ENCODE assay signal across 8 mouse cellular contexts in the genomic region with DNA sequence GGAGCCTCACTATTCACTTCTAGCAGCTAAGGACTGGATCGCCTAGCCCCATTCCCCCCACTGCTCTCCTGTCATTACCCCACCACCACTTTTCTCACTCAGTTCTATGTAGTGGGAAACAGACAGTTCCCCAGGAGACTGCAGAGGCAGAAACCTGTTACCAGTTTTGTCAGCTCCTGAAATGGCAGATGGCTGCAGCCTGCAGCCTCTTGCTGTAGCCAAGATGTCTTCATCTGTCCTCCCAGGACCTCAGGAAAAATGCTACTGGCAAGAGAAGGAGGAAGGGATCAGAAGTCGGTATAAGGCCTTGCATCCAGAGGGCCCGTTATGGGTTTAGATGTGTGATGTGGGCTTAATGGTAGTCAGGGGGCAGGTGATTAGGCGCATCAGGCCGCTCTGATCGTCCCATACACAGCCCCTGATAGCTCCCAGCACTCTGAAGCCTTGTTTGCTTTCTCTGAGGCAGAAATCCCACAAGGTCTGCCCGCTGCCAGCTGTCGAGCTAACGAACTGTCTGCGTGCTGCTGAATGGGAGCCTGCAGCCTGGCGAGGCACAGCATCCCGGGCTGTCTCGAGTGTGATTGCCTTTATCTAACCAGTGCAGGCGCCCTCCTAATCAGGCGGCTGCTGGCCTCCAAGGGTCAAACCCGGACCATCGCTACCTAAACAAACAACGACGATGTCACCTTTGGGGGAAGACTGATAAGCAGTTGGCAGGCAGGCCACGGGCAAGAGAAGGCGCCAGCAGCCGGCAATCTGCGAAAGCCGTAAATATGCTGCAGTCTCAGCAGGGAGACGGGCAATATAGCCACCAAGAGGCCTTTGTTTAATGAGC.
DNase-seq lines count a peak whose midpoint lies in the region; ATAC-seq and TF ChIP-seq lines count a peak whose summit lies in the region.

No protein-coding gene starts in this region.

- intact Hi-C loops in heart, postnatal 36 days (cut with DNase I), result no loop called here
- intact Hi-C loops in left cerebral cortex, postnatal 10 days (cut with DNase I), result no loop called here

- H3K4me1 ChIP-seq in G1E (ENCODE audit: insufficient read depth, low read depth, low read length), result no peaks in the 10 kb centered on the region
- H3K4me1 ChIP-seq in forebrain, embryonic 11.5 days (replicated peaks; ENCODE audit: control insufficient read depth, insufficient read depth, low read length), result peaks cover 9% of the 10 kb centered on the region; the same call in 1 of the 2 replicates

- H3K27me3 ChIP-seq in G1E (ENCODE audit: insufficient read depth, low read length), result peaks cover 18% of the 10 kb centered on the region
- H3K27me3 ChIP-seq in forebrain, embryonic 11.5 days (ENCODE audit: control insufficient read depth, insufficient read depth, low read length), result no peaks in the 10 kb centered on the region

- DNase-seq in G1E (ENCODE audit: low spot score), result no peak
- DNase-seq in c-Kit-positive CD71-positive TER-119-positive erythroid progenitor cells, embryonic 14.5 days (ENCODE audit: low spot score), result peak; percentile 82
- DNase-seq in forebrain, embryonic 11.5 days (ENCODE audit: low spot score), result peak; percentile 82
- peak; percentile 34 to 37 for DNase-seq in heart, postnatal 36 days
- DNase-seq in left cerebral cortex, postnatal 10 days (ENCODE audit: extremely low spot score in 1 of 2, low spot score in 2 of 2), result peak; percentile 40 to 42
- DNase-seq in lung, postnatal 4 days, result peak; percentile 51 to 83
- peak; percentile 43 to 68 for DNase-seq in spleen, postnatal 14 days (ENCODE audit: low spot score in 2 of 2)

- H3K27ac ChIP-seq in forebrain, embryonic 11.5 days (ENCODE audit: low read depth, low read length), result peak overlapping the region; percentile 77

- H3K4me2 ChIP-seq in forebrain, embryonic 11.5 days (ENCODE audit: low read depth, low read length, severe bottlenecking), result peak overlapping the region; percentile 22; the same call in 1 of the 2 replicates

- peak; percentile 22; the same call in 1 of the 2 replicates for ATAC-seq in G1E (ENCODE audit: extremely low read depth, insufficient number of reproducible peaks, low FRiP score, poor library complexity, severe bottlenecking)
- ATAC-seq in forebrain, embryonic 11.5 days (replicated peaks; ENCODE audit: low FRiP score), result peak; percentile 74
- no peak for ATAC-seq in activated CD4-positive, CD25-positive, alpha-beta regulatory T cell, adult 4 months

- H3K4me3 ChIP-seq in G1E (ENCODE audit: low read depth, low read length), result no peak overlapping the region
- H3K4me3 ChIP-seq in forebrain, embryonic 11.5 days (ENCODE audit: low read depth, low read length), result no peak overlapping the region

- peak overlapping the region; percentile 41 for H3K9ac ChIP-seq in forebrain, embryonic 11.5 days (ENCODE audit: low read length)

- TF ChIP-seq CTCF in G1E (IDR thresholded peaks at IDR 0.05; ENCODE audit: low read depth, low read length), result no peak

- WGBS in forebrain, embryonic 11.5 days, result 28% methylated on average over 25 of the region's 25 CpGs

- no peaks in the 10 kb centered on the region for H3K9me3 ChIP-seq in G1E (replicated peaks)
- H3K9me3 ChIP-seq in forebrain, embryonic 11.5 days (ENCODE audit: control insufficient read depth, low read length), result no peaks in the 10 kb centered on the region

- H3K36me3 ChIP-seq in G1E (replicated peaks), result no peaks in the 10 kb centered on the region
- H3K36me3 ChIP-seq in forebrain, embryonic 11.5 days (ENCODE audit: control insufficient read depth, insufficient read depth, low read length), result no peaks in the 10 kb centered on the region
